Mouse (Mus musculus) layer of hippocampus, postnatal 36 days (tissue): ENCODE results near the gene Gmnn. TPM values are rescaled to one million over a fixed set of nuclear protein-coding genes. Genes with fewer than 3 reads are reported as not detected.
"Not testable (repeated sequence)": the region's sequence is repeated elsewhere in the genome, so short reads cannot be mapped to it uniquely, and the experiment has no call there.

Experiments used
- DNase-seq, 2 experiments: peaks; one replicate each; pipeline ENCODE4 v3.0.0; 2022
- total RNA-seq, 2 experiments: library from RNA; stranded (reverse); gene quantifications; 2 replicates each; pipeline ENCODE4 v1.2.3; 2021

Gmnn gene
- total RNA-seq: 1 to 10 TPM; 1.9 to 2.9 TPM

GRCm38 (mm10) chr13:24761403-24762227 is at the start of gene Gmnn:
Gene Gmnn, minus strand, starts transcription at chr13:24761923.
- DNase-seq: peak; percentile 74 to 77

- no peak for DNase-seq
These were observed 44.4 kb upstream of the Gmnn start for GRCm38 (mm10) chr13:24806079-24806478.

- no peak for DNase-seq
These were observed 41.5 kb upstream of the Gmnn start for GRCm38 (mm10) chr13:24803196-24803595.

GRCm38 (mm10) chr13:24802131-24802691 is 40.5 kb upstream of the Gmnn start:
- DNase-seq: peak; percentile 20 to 35

- DNase-seq: peak; percentile 36 to 49
These were observed 39.7 kb upstream of the Gmnn start, which contains the start of gene BC005537 for GRCm38 (mm10) chr13:24801308-24801921. Gene BC005537, plus strand, starts transcription at chr13:24801657.

- DNase-seq: peak; percentile 96 to 97
These were observed 39.1 kb upstream of the Gmnn start for GRCm38 (mm10) chr13:24800674-24801307.

- peak; percentile 28 to 51 for DNase-seq
These were observed 38.4 kb upstream of the Gmnn start for GRCm38 (mm10) chr13:24799925-24800673.

- DNase-seq: no peak
These were observed 37.7 kb upstream of the Gmnn start for GRCm38 (mm10) chr13:24799378-24799777.

- no peak for DNase-seq
These were observed 37.0 kb upstream of the Gmnn start for GRCm38 (mm10) chr13:24798686-24799085.

GRCm38 (mm10) chr13:24792411-24793045 is 30.8 kb upstream of the Gmnn start:
- DNase-seq: no peak

- no peak for DNase-seq
These were observed 29.6 kb upstream of the Gmnn start for GRCm38 (mm10) chr13:24791349-24791748.

GRCm38 (mm10) chr13:24787477-24787876 is 25.8 kb upstream of the Gmnn start:
- DNase-seq: no peak

GRCm38 (mm10) chr13:24786014-24786490 is 24.3 kb upstream of the Gmnn start:
- DNase-seq: no peak

- DNase-seq: no peak
These were observed 20.2 kb upstream of the Gmnn start for GRCm38 (mm10) chr13:24781916-24782315.

- no peak for DNase-seq
These were observed 17.1 kb upstream of the Gmnn start for GRCm38 (mm10) chr13:24778706-24779380.

- DNase-seq: no peak
These were observed 16.3 kb upstream of the Gmnn start for GRCm38 (mm10) chr13:24778026-24778425.

- DNase-seq: peak in 1 of 2 experiments; percentile 25
These were observed 14.6 kb upstream of the Gmnn start for GRCm38 (mm10) chr13:24776146-24776844.

GRCm38 (mm10) chr13:24771482-24771881 is 9.8 kb upstream of the Gmnn start:
- DNase-seq: not testable (repeated sequence)

- DNase-seq: not testable (repeated sequence)
These were observed 6.1 kb upstream of the Gmnn start for GRCm38 (mm10) chr13:24767809-24768208.

- DNase-seq: no peak
These were observed 531 bp upstream of the Gmnn start for GRCm38 (mm10) chr13:24762254-24762653.
